Mouse (Mus musculus) thymus, adult 2 months (tissue): ENCODE data around the gene Rtl4. TPM values are rescaled to one million over a fixed set of nuclear protein-coding genes. Genes with fewer than 3 reads are reported as not detected.

Source experiments
- DNase-seq: peaks from one replicate; pipeline ENCODE4 v3.0.0; 2021
- H3K27ac ChIP-seq: fragments of 200-500 bp; 2 replicates; pipeline ENCODE4 v1.5.1; 2012; ENCODE audit warnings: low read length, control low read depth; ENCODE audit not compliant: control insufficient read depth, insufficient read depth
- H3K27me3 ChIP-seq: fragments of 200-500 bp; 2 replicates; pipeline ENCODE4 v1.6.1; 2012; ENCODE audit warnings: mild to moderate bottlenecking, low read length, moderate library complexity, mixed read lengths; ENCODE audit not compliant: control insufficient read depth, insufficient read depth
- H3K36me3 ChIP-seq: fragments of 200-500 bp; 2 replicates; pipeline ENCODE4 v1.6.1; 2012; ENCODE audit warnings: mild to moderate bottlenecking, low read length, moderate library complexity; ENCODE audit not compliant: control insufficient read depth, insufficient read depth
- H3K4me1 ChIP-seq: fragments of 200-500 bp; replicated peaks from 2 replicates; pipeline ENCODE4 v1.6.1; 2012; ENCODE audit warnings: low read length; ENCODE audit not compliant: control insufficient read depth, insufficient read depth
- H3K4me3 ChIP-seq: fragments of 200-500 bp; 2 replicates; pipeline ENCODE4 v1.5.1; 2012; ENCODE audit warnings: mild to moderate bottlenecking, low read length, control low read depth, moderate library complexity; ENCODE audit not compliant: control insufficient read depth, insufficient read depth
- CTCF ChIP-seq: fragments of 200-500 bp; IDR thresholded peaks from 2 replicates; pipeline ENCODE4 v1.5.1; 2012; ENCODE audit warnings: mild to moderate bottlenecking, control low read depth, low read length, moderate library complexity, borderline replicate concordance; ENCODE audit not compliant: control insufficient read depth, poor library complexity, insufficient read depth; ENCODE audit errors: extremely low read depth
- POLR2A ChIP-seq: fragments of 200-500 bp; IDR thresholded peaks from 2 replicates; pipeline ENCODE4 v1.6.1; 2012; ENCODE audit warnings: mild to moderate bottlenecking, low read length, control low read depth, moderate library complexity; ENCODE audit not compliant: control insufficient read depth, poor library complexity, insufficient read depth; ENCODE audit errors: extremely low read depth
- WGBS: fragments of 180-500 bp; shearing (Covaris S2); methylation state at CpG from one replicate; pipeline ENCODE4 v1.1.7; 2018; 5-methylcytosine and 5-hydroxymethylcytosine counted together
- polyA plus RNA-seq: library from polyadenylated mRNA; depleted of rRNA; stranded (reverse); fragments of >200 nt; gene quantifications from 2 replicates; pipeline ENCODE4 v1.2.3, GENCODE M21; 2012; rRNA removed

Gene Rtl4
- polyA plus RNA-seq: not detected in 2 replicates

- no peaks in the 10 kb centered on the region for H3K4me1 ChIP-seq
- H3K27ac ChIP-seq: no peak within 1 kb of the TSS
- H3K27me3 ChIP-seq: no peaks in the 10 kb centered on the region
- TF ChIP-seq CTCF: no peak
- no peak for DNase-seq
- 2% methylated on average over 27 of the region's 31 CpGs for WGBS
- H3K4me3 ChIP-seq: no peak within 1 kb of the TSS
- H3K36me3 ChIP-seq: no peaks in the 10 kb centered on the region
Observed at GRCm38 (mm10) chrX:144688207-144689118, at the start of gene Rtl4. TSS of gene Rtl4 (plus strand) at chrX:144688907.

- DNase-seq: no peak
- H3K27me3 ChIP-seq: no peaks in the 10 kb centered on the region
- H3K36me3 ChIP-seq: no peaks in the 10 kb centered on the region
- H3K4me1 ChIP-seq: no peaks in the 10 kb centered on the region
- H3K27ac ChIP-seq: no peak overlapping the region
- WGBS: 58% methylated on average over 2 of the region's 3 CpGs
- TF ChIP-seq POLR2A: no peak
- no peak for TF ChIP-seq CTCF
- no peak overlapping the region for H3K4me3 ChIP-seq
Observed at GRCm38 (mm10) chrX:144644756-144645155, 44.0 kb upstream of the Rtl4 start.

- peak; percentile 6 for DNase-seq
Observed at GRCm38 (mm10) chrX:144645394-144645793, 43.3 kb upstream of the Rtl4 start.

GRCm38 (mm10) chrX:144652196-144652595, 36.5 kb upstream of the Rtl4 start:
- 82% methylated on average over 2 of the region's 2 CpGs for WGBS
- no peaks in the 10 kb centered on the region for H3K36me3 ChIP-seq
- H3K27ac ChIP-seq: no peak overlapping the region
- no peaks in the 10 kb centered on the region for H3K4me1 ChIP-seq
- TF ChIP-seq CTCF (no peak), POLR2A (no peak)
- H3K27me3 ChIP-seq: no peaks in the 10 kb centered on the region
- H3K4me3 ChIP-seq: no peak overlapping the region
- DNase-seq: no peak

More at GRCm38 (mm10) chrX:144645394-144645793, 43.3 kb upstream of the Rtl4 start:
- no peaks in the 10 kb centered on the region for H3K36me3 ChIP-seq
- no peaks in the 10 kb centered on the region for H3K4me1 ChIP-seq
- no peak overlapping the region for H3K4me3 ChIP-seq
- TF ChIP-seq CTCF (no peak), POLR2A (no peak)
- H3K27me3 ChIP-seq: no peaks in the 10 kb centered on the region
- H3K27ac ChIP-seq: no peak overlapping the region
- WGBS: 53% methylated on average over 1 of the region's 1 CpGs

GRCm38 (mm10) chrX:144687742-144688141, 965 bp upstream of the Rtl4 start:
- H3K27me3 ChIP-seq: no peaks in the 10 kb centered on the region
- no peaks in the 10 kb centered on the region for H3K4me1 ChIP-seq
- WGBS: 8% methylated on average over 20 of the region's 20 CpGs
- no peak overlapping the region for H3K4me3 ChIP-seq
- no peak overlapping the region for H3K27ac ChIP-seq
- TF ChIP-seq POLR2A (no peak), CTCF (no peak)
- H3K36me3 ChIP-seq: no peaks in the 10 kb centered on the region
- DNase-seq: no peak

GRCm38 (mm10) chrX:144688142-144688206, 733 bp upstream of the Rtl4 start, which contains the start of gene Trpc5:
TSS of gene Trpc5 (minus strand) at chrX:144688180.
- Histone ChIP-seq H3K27me3 (no peaks in the 10 kb centered on the region), H3K4me1 (no peaks in the 10 kb centered on the region), H3K36me3 (no peaks in the 10 kb centered on the region), H3K27ac (no peak within 1 kb of the TSS), H3K4me3 (no peak within 1 kb of the TSS)
- 17% methylated on average over 1 of the region's 1 CpGs for WGBS
- TF ChIP-seq POLR2A: no peak
- no peak for TF ChIP-seq CTCF
- no peak for DNase-seq
